Mouse (Mus musculus) urinary bladder, postnatal 4 days (tissue): ENCODE measurements around the gene Pheta2.

Experiments used
- DNase-seq, 2 experiments: peaks; one replicate each; pipeline ENCODE4 v3.0.0; 2021 to 2022; ENCODE audit warnings: low spot score in 2 of 2

Pheta2 gene

GRCm38 (mm10) chr15:82338593-82339112 lies at the start of gene Pheta2, which contains the start of the genes Naga and Smdt1:
TSS of gene Pheta2 (plus strand) at chr15:82338942.
TSS of gene Naga (minus strand) at chr15:82338925.
TSS of gene Smdt1 (plus strand) at chr15:82338959.
- peak; percentile 94 to 96 for DNase-seq

GRCm38 (mm10) chr15:82290252-82290651 lies 48.5 kb upstream of the Pheta2 start:
- DNase-seq, result no peak

- no peak for DNase-seq
Measured at GRCm38 (mm10) chr15:82292851-82293250, 45.9 kb upstream of the Pheta2 start.

GRCm38 (mm10) chr15:82293271-82293711 lies 45.5 kb upstream of the Pheta2 start:
- no peak for DNase-seq

- no peak for DNase-seq
Measured at GRCm38 (mm10) chr15:82294059-82294458, 44.7 kb upstream of the Pheta2 start.

- no peak for DNase-seq
Measured at GRCm38 (mm10) chr15:82298764-82299561, 39.8 kb upstream of the Pheta2 start, which contains the start of gene Wbp2nl. TSS of gene Wbp2nl (plus strand) at chr15:82298954.

- no peak for DNase-seq
Measured at GRCm38 (mm10) chr15:82307107-82307506, 31.6 kb upstream of the Pheta2 start.

GRCm38 (mm10) chr15:82308416-82308815 lies 30.3 kb upstream of the Pheta2 start:
- DNase-seq, result no peak

- no peak for DNase-seq
Measured at GRCm38 (mm10) chr15:82317839-82318238, 20.9 kb upstream of the Pheta2 start.

GRCm38 (mm10) chr15:82319613-82320012 lies 19.1 kb upstream of the Pheta2 start:
- no peak for DNase-seq

- DNase-seq, result no peak
Measured at GRCm38 (mm10) chr15:82322195-82322594, 16.5 kb upstream of the Pheta2 start.

- no peak for DNase-seq
Measured at GRCm38 (mm10) chr15:82325382-82325781, 13.4 kb upstream of the Pheta2 start.

GRCm38 (mm10) chr15:82335194-82335593 lies 3.5 kb upstream of the Pheta2 start:
- no peak for DNase-seq

- DNase-seq, result no peak
Measured at GRCm38 (mm10) chr15:82336629-82337028, 2.1 kb upstream of the Pheta2 start.

- no peak for DNase-seq
Measured at GRCm38 (mm10) chr15:82337875-82338274, 867 bp upstream of the Pheta2 start.

- DNase-seq, result no peak
Measured at GRCm38 (mm10) chr15:82339150-82339549, 408 bp downstream of the Pheta2 start.

GRCm38 (mm10) chr15:82339634-82340254 lies 1.0 kb downstream of the Pheta2 start:
- DNase-seq, result no peak

GRCm38 (mm10) chr15:82340414-82341035 lies 1.8 kb downstream of the Pheta2 start:
- DNase-seq, result no peak

GRCm38 (mm10) chr15:82341036-82341501 lies 2.3 kb downstream of the Pheta2 start:
- DNase-seq, result peak; percentile 76 to 77

GRCm38 (mm10) chr15:82341675-82342542 lies 3.2 kb downstream of the Pheta2 start:
- DNase-seq, result no peak

- DNase-seq, result no peak
Measured at GRCm38 (mm10) chr15:82342543-82342935, 3.8 kb downstream of the Pheta2 start.
